Mouse (Mus musculus): Measurements from ENCODE around the gene Trmt44. TPM values are rescaled to one million over a fixed set of nuclear protein-coding genes. Genes with fewer than 3 reads are reported as not detected.

Gene Trmt44
- polyA plus RNA-seq, 1 experiment = 1.2 TPM

DNA sequence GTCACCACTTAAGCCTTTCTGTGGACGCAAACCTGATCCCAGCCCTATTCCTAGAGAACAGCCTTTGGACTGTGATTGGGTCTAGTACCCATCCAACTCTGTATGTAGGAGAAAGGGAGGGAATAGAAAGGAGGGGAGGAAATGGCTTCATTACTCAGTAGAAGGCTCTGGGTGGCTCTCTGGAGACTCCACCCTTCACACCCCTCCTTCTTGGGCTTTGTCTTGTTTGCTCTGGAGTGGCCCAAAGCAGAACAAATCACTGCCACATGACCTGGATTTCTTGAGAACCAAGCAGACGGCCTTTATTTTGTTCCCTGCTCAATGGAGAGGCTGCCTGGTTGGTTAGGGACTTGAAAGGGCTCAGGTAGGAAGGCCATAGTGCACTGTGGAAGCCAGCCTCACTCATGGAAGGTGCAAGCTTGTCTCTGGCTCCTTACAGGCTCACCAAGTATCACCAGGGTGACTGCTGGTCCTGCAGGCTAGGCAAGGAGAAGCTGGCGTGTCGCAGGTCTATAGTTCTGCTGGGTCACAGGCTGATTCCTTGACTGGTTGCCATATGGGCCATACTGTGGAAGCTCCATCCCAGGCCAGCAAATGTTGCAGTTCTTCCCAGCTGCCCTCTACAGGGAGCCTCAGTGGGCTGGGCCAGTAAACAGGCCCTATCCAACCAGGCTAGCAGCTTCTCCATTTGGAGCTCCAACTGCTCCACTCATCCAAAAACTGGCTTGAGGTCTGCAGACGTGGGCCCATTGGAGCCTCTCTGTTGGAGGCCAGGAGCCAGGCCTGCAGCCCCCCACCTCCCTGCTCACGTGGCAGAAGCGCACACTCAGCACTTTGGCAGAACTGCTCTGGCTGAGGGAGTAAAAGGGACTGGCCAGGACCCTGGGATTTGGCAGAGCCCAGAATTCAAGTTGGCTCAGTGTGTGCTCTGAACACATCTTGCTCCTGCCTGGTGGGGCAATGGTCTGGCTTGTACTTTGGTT is 22.7 kb downstream of the Trmt44 start:
- TF ChIP-seq FLI1 (IDR thresholded peaks at IDR 0.05; ENCODE audit: low read length) = no peak
- TF ChIP-seq GATA1 (IDR thresholded peaks at IDR 0.05; ENCODE audit: borderline replicate concordance, low read length) = no peak
- H3K4me1 ChIP-seq = no peaks in the 10 kb centered on the region
- H3K27me3 ChIP-seq (replicated peaks) = peaks cover 7% of the 10 kb centered on the region
- H3K36me3 ChIP-seq (replicated peaks; ENCODE audit: low read length) = peaks cover 36% of the 10 kb centered on the region
- H3K9me3 ChIP-seq = peaks cover 5% of the 10 kb centered on the region
- H3K4me3 ChIP-seq (replicated peaks) = no peak overlapping the region

- Histone ChIP-seq H3K4me1 (no peaks in the 10 kb centered on the region; the same call in 1 of the 2 replicates), H3K27me3 (replicated peaks) (peaks cover 25% of the 10 kb centered on the region), H3K36me3 (replicated peaks; ENCODE audit: low read length) (no peaks in the 10 kb centered on the region), H3K9me3 (peaks cover 5% of the 10 kb centered on the region), H3K4me3 (replicated peaks) (no peak overlapping the region)
- TF ChIP-seq GATA1 (IDR thresholded peaks at IDR 0.05; ENCODE audit: borderline replicate concordance, low read length) (no peak), FLI1 (IDR thresholded peaks at IDR 0.05; ENCODE audit: low read length) (no peak)
Measured at GRCm38 (mm10) chr5:35546127-35546526, 28.7 kb downstream of the Trmt44 start.

GRCm38 (mm10) chr5:35541059-35541790 is 33.6 kb downstream of the Trmt44 start:
- Histone ChIP-seq H3K9me3 (peaks cover 4% of the 10 kb centered on the region), H3K36me3 (replicated peaks; ENCODE audit: low read length) (no peaks in the 10 kb centered on the region), H3K4me1 (no peaks in the 10 kb centered on the region; the same call in 1 of the 2 replicates), H3K4me3 (replicated peaks) (no peak overlapping the region), H3K27me3 (replicated peaks) (peaks cover 49% of the 10 kb centered on the region)
- TF ChIP-seq GATA1 (IDR thresholded peaks at IDR 0.05; ENCODE audit: borderline replicate concordance, low read length) (no peak), FLI1 (IDR thresholded peaks at IDR 0.05; ENCODE audit: low read length) (no peak)

- Histone ChIP-seq H3K4me3 (replicated peaks) (no peak overlapping the region), H3K36me3 (replicated peaks; ENCODE audit: low read length) (no peaks in the 10 kb centered on the region), H3K4me1 (no peaks in the 10 kb centered on the region; the same call in 1 of the 2 replicates), H3K9me3 (peaks cover 10% of the 10 kb centered on the region), H3K27me3 (replicated peaks) (peaks cover 55% of the 10 kb centered on the region)
- TF ChIP-seq GATA1 (IDR thresholded peaks at IDR 0.05; ENCODE audit: borderline replicate concordance, low read length) = no peak
- TF ChIP-seq FLI1 (IDR thresholded peaks at IDR 0.05; ENCODE audit: low read length) = no peak
Measured at GRCm38 (mm10) chr5:35540555-35540954, 34.3 kb downstream of the Trmt44 start.

DNA sequence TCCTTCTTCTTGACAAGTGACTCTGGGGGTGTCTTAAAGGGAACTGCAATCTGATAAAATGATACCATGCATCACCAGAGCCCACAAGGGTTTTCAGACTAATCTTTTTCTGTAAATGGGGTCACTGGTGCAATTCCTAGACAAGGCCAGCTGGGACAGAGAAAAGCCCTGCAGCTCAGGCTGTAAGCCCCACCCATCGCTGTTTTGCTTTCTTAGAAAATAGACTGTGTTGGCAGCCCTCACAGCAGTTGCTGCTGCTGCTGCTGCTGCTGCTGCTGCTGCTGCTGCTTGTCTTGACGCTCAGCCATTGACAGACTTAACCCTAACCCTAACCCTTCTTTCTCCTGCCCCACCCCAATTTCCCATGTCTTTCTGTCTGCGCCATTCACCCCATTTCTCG is 35.3 kb downstream of the Trmt44 start:
- no peaks in the 10 kb centered on the region for H3K36me3 ChIP-seq (replicated peaks; ENCODE audit: low read length)
- TF ChIP-seq FLI1 (IDR thresholded peaks at IDR 0.05; ENCODE audit: low read length) = no peak
- TF ChIP-seq GATA1 (IDR thresholded peaks at IDR 0.05; ENCODE audit: borderline replicate concordance, low read length) = no peak
- no peaks in the 10 kb centered on the region; the same call in 1 of the 2 replicates for H3K4me1 ChIP-seq
- no peak overlapping the region for H3K4me3 ChIP-seq (replicated peaks)
- H3K27me3 ChIP-seq (replicated peaks) = peaks cover 55% of the 10 kb centered on the region
- peaks cover 10% of the 10 kb centered on the region for H3K9me3 ChIP-seq

GRCm38 (mm10) chr5:35538022-35538421 is 36.8 kb downstream of the Trmt44 start:
- H3K4me1 ChIP-seq = no peaks in the 10 kb centered on the region
- H3K27me3 ChIP-seq (replicated peaks) = peaks cover 43% of the 10 kb centered on the region
- no peak for TF ChIP-seq FLI1 (IDR thresholded peaks at IDR 0.05; ENCODE audit: low read length)
- no peak for TF ChIP-seq GATA1 (IDR thresholded peaks at IDR 0.05; ENCODE audit: borderline replicate concordance, low read length)
- peaks cover 10% of the 10 kb centered on the region for H3K9me3 ChIP-seq
- H3K4me3 ChIP-seq (replicated peaks) = no peak overlapping the region
- no peaks in the 10 kb centered on the region for H3K36me3 ChIP-seq (replicated peaks; ENCODE audit: low read length)

- Histone ChIP-seq H3K36me3 (replicated peaks; ENCODE audit: low read length) (no peaks in the 10 kb centered on the region), H3K27me3 (replicated peaks) (peaks cover 43% of the 10 kb centered on the region)
Measured at GRCm38 (mm10) chr5:35537474-35537873, 37.4 kb downstream of the Trmt44 start.

DNA sequence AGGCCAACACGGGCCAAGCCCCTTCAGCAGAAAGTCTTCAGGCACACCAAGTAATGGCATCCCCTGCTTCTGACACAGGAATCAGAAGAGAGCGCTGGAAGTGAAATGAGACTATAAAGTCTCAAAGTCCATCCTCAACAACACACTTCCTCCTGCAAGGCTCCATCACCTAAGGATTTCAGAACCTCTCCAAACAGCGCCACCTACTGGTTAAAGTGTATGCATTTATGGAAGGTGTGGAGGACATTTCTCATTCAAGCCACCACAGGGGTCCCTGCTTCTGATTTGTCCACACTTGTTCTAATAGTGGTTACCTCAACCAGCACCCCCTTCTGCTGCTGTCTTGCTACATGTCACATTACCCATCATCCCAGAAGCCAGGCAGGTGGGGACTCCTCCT is 38.6 kb downstream of the Trmt44 start:
- TF ChIP-seq FLI1 (IDR thresholded peaks at IDR 0.05; ENCODE audit: low read length) = no peak
- H3K27me3 ChIP-seq (replicated peaks) = peaks cover 52% of the 10 kb centered on the region
- peaks cover 10% of the 10 kb centered on the region for H3K9me3 ChIP-seq
- no peaks in the 10 kb centered on the region for H3K4me1 ChIP-seq
- H3K36me3 ChIP-seq (replicated peaks; ENCODE audit: low read length) = no peaks in the 10 kb centered on the region
- no peak overlapping the region for H3K4me3 ChIP-seq (replicated peaks)

More at GRCm38 (mm10) chr5:35537474-35537873, 37.4 kb downstream of the Trmt44 start:
- no peak overlapping the region for H3K4me3 ChIP-seq (replicated peaks)
- TF ChIP-seq FLI1 (IDR thresholded peaks at IDR 0.05; ENCODE audit: low read length) = no peak
- no peak for TF ChIP-seq GATA1 (IDR thresholded peaks at IDR 0.05; ENCODE audit: borderline replicate concordance, low read length)
- peaks cover 10% of the 10 kb centered on the region for H3K9me3 ChIP-seq
- no peaks in the 10 kb centered on the region for H3K4me1 ChIP-seq

DNA sequence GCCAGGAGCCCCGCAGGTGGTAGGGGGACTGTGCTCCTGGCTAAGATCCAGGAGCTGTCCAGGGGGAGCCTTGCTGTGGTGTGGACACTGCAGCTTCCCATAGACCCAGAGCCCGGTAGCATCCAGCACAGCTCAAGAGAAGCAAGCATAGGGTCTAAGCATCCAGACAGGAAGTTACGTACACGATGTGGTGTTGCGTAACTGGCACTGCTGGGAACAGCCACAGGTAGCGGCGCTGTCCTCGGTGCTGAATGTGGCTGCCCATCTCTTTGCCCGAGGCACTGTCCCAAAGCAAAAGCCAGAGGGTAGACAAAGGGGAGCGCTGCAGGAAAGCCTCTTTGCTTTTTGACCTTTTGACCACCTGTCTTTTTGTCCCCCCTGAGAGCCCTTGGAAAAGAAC is 43.3 kb downstream of the Trmt44 start:
- Histone ChIP-seq H3K9me3 (peaks cover 10% of the 10 kb centered on the region), H3K36me3 (replicated peaks; ENCODE audit: low read length) (no peaks in the 10 kb centered on the region), H3K4me1 (peaks cover 4% of the 10 kb centered on the region; the same call in 1 of the 2 replicates), H3K27me3 (replicated peaks) (peaks cover 65% of the 10 kb centered on the region), H3K4me3 (replicated peaks) (no peak overlapping the region)
- TF ChIP-seq GATA1 (IDR thresholded peaks at IDR 0.05; ENCODE audit: borderline replicate concordance, low read length) = no peak
- TF ChIP-seq FLI1 (IDR thresholded peaks at IDR 0.05; ENCODE audit: low read length) = no peak

Measured in megakaryocyte, embryonic 14.5 days (primary cell).